In genomic region chr9:21172364-21172763, GRCm38 (mm10) we compare ENCODE assay signal across 21 mouse cellular contexts. TPM values are rescaled to one million over a fixed set of nuclear protein-coding genes. Genes with fewer than 3 reads are reported as not detected.
DNase-seq lines count a peak whose midpoint lies in the region; ATAC-seq and TF ChIP-seq lines count a peak whose summit lies in the region.
"Had no signal": no experiment of that assay in that cellular context is flagged by ENCODE, and none has a peak within 500 bp of the region (broad histone marks: within the 10 kb centered on the region; RNA-seq: fewer than 3 reads in every experiment).

No protein-coding gene starts in this region.

- no peaks in the 10 kb centered on the region for H3K36me3 ChIP-seq in thymus, adult 2 months (ENCODE audit: control insufficient read depth, insufficient read depth, low read length)
- H3K36me3 ChIP-seq in MEL (ENCODE audit: control insufficient read depth in 1 of 2, insufficient read depth in 2 of 2, low read length in 2 of 2): peaks cover 10 to 26% of the 10 kb centered on the region in 2 experiments; a peak in 3 of 4 replicates
- no peaks in the 10 kb centered on the region for H3K36me3 ChIP-seq in kidney, embryonic 15.5 days
- H3K36me3 ChIP-seq: embryonic facial prominence, embryonic 13.5 days; G1E; heart, embryonic 13.5 days; hindbrain, embryonic 15.5 days had no signal

- H3K9me3 ChIP-seq in MEL (replicated peaks; ENCODE audit: insufficient read depth, low read length): no peaks in the 10 kb centered on the region
- no peaks in the 10 kb centered on the region for H3K9me3 ChIP-seq in kidney, embryonic 15.5 days (replicated peaks)
- H3K9me3 ChIP-seq: embryonic facial prominence, embryonic 13.5 days; forebrain, embryonic 13.5 days; G1E; heart, embryonic 13.5 days; hindbrain, embryonic 15.5 days had no signal

- DNase-seq in thymus, adult 2 months: no peak
- DNase-seq in thymus, postnatal 36 days: no peak
- peak; percentile 83 for DNase-seq in MEL (ENCODE audit: low read depth, low spot score)
- no peak for DNase-seq in frontal cortex, adult 2 months (ENCODE audit: extremely low spot score in 1 of 2, low spot score in 1 of 2)
- DNase-seq in frontal cortex, postnatal 36 days (ENCODE audit: low spot score in 2 of 2): no peak
- DNase-seq: adrenal gland, adult 2 months; adrenal gland, postnatal 25 days; cerebellum, adult 18-20 months; cerebellum, adult 9-11 months; cerebellum, postnatal 36 days; forebrain, postnatal 0 days; gastrocnemius, postnatal 36 days; heart, adult 11 months; heart, postnatal 36 days had no signal

- WGBS in thymus, adult 2 months: 39% methylated on average over 6 of the region's 6 CpGs
- 63% methylated on average over 6 of the region's 6 CpGs for WGBS in kidney, embryonic 15.5 days

- H3K27me3 ChIP-seq in thymus, adult 2 months (ENCODE audit: control insufficient read depth, insufficient read depth, low read length): no peaks in the 10 kb centered on the region
- H3K27me3 ChIP-seq in MEL (ENCODE audit: control insufficient read depth in 1 of 2, insufficient read depth in 2 of 2, low read length in 2 of 2): no peaks in the 10 kb centered on the region
- H3K27me3 ChIP-seq in kidney, embryonic 15.5 days: no peaks in the 10 kb centered on the region
- H3K27me3 ChIP-seq: heart, embryonic 13.5 days had no signal

- TF ChIP-seq RAD21 in MEL (IDR thresholded peaks at IDR 0.05; ENCODE audit: low read depth, low read length): no peak

- no peak overlapping the region for H3K4me3 ChIP-seq in thymus, adult 2 months (ENCODE audit: control insufficient read depth, insufficient read depth, low read length)
- H3K4me3 ChIP-seq in MEL (ENCODE audit: control insufficient read depth in 1 of 2, insufficient read depth in 1 of 2, low read depth in 2 of 2, low read length in 2 of 2): no peak overlapping the region
- no peak overlapping the region for H3K4me3 ChIP-seq in kidney, embryonic 15.5 days (replicated peaks)
- H3K4me3 ChIP-seq: embryonic facial prominence, embryonic 13.5 days; forebrain, embryonic 13.5 days; heart, embryonic 13.5 days; hindbrain, embryonic 15.5 days had no signal

- no peak for TF ChIP-seq POLR2A in thymus, adult 2 months (IDR thresholded peaks at IDR 0.05; ENCODE audit: control insufficient read depth, extremely low read depth, insufficient read depth, low read length, poor library complexity)
- peak in 1 of 2 experiments; percentile 16; a peak in 1 of 4 replicates for TF ChIP-seq POLR2A in MEL (IDR thresholded peaks at IDR 0.05; ENCODE audit: control insufficient read depth in 1 of 2, insufficient read depth in 1 of 2, low read depth in 1 of 2, low read length in 2 of 2, poor library complexity in 1 of 2)

- H3K79me2 ChIP-seq in MEL (ENCODE audit: control insufficient read depth, insufficient read depth, low read length, poor library complexity): peaks cover 25% of the 10 kb centered on the region

- H3K4me1 ChIP-seq in thymus, adult 2 months (replicated peaks; ENCODE audit: control insufficient read depth, insufficient read depth, low read length): peaks cover 33% of the 10 kb centered on the region
- peaks cover 20 to 22% of the 10 kb centered on the region in 2 experiments for H3K4me1 ChIP-seq in MEL (ENCODE audit: control insufficient read depth in 1 of 2, insufficient read depth in 2 of 2, low read length in 2 of 2)
- peaks cover 19% of the 10 kb centered on the region for H3K4me1 ChIP-seq in kidney, embryonic 15.5 days

- peak overlapping the region; percentile 19 for H3K9ac ChIP-seq in MEL (ENCODE audit: control insufficient read depth, low read depth, low read length, poor library complexity, severe bottlenecking)
- no peak overlapping the region for H3K9ac ChIP-seq in kidney, embryonic 15.5 days
- H3K9ac ChIP-seq: embryonic facial prominence, embryonic 13.5 days; forebrain, embryonic 13.5 days; forebrain, postnatal 0 days; heart, embryonic 13.5 days; hindbrain, embryonic 15.5 days had no signal

- H3K4me2 ChIP-seq in kidney, embryonic 15.5 days: no peak overlapping the region
- H3K4me2 ChIP-seq: embryonic facial prominence, embryonic 13.5 days; forebrain, embryonic 13.5 days; heart, embryonic 13.5 days; hindbrain, embryonic 15.5 days had no signal

- H3K27ac ChIP-seq in thymus, adult 2 months (ENCODE audit: control insufficient read depth, insufficient read depth, low read length): peak overlapping the region; percentile 39; the same call in 1 of the 2 replicates
- peak overlapping the region; percentile 31 for H3K27ac ChIP-seq in MEL (ENCODE audit: control insufficient read depth, low read depth, low read length)
- H3K27ac ChIP-seq in kidney, embryonic 15.5 days: no peak overlapping the region
- H3K27ac ChIP-seq: embryonic facial prominence, embryonic 13.5 days; forebrain, embryonic 13.5 days; heart, embryonic 13.5 days; hindbrain, embryonic 15.5 days had no signal

- no peak for TF ChIP-seq CTCF in thymus, adult 2 months (IDR thresholded peaks at IDR 0.05; ENCODE audit: borderline replicate concordance, control insufficient read depth, extremely low read depth, insufficient read depth, low read length, poor library complexity)
- no peak for TF ChIP-seq CTCF in MEL (IDR thresholded peaks at IDR 0.05 in 2 of 3, conservative IDR thresholded peaks at IDR 0.05 in 1 of 3; ENCODE audit: control insufficient read depth in 1 of 3, insufficient read depth in 1 of 3, low read depth in 2 of 3, low read length in 3 of 3, poor library complexity in 1 of 3, severe bottlenecking in 1 of 3)

- ATAC-seq in inflammation-experienced regulatory T-cells, adult 6 months: peak; percentile 38
- no peak for ATAC-seq in kidney, embryonic 15.5 days (replicated peaks; ENCODE audit: low FRiP score)
- ATAC-seq: forebrain, embryonic 13.5 days; forebrain, postnatal 0 days had no signal

- TF ChIP-seq EP300 in MEL (IDR thresholded peaks at IDR 0.05; ENCODE audit: low read depth in 1 of 2, low read length in 2 of 2): no peak

TF ChIP-seq in MEL, 35 proteins besides CTCF, POLR2A, EP300 and RAD21:
- TF ChIP-seq TAL1 (IDR thresholded peaks at IDR 0.05; ENCODE audit: low read length): peak; percentile 2; the same call in 1 of the 2 replicates
- TF ChIP-seq CHD2 (IDR thresholded peaks at IDR 0.05; ENCODE audit: low read length): no peak
- TF ChIP-seq GATA1 (IDR thresholded peaks at IDR 0.05; ENCODE audit: low read depth, low read length): peak; percentile 88
- no peak for TF ChIP-seq USF2 (IDR thresholded peaks at IDR 0.05; ENCODE audit: borderline replicate concordance in 1 of 2, insufficient read depth in 1 of 2, low read depth in 1 of 2, low read length in 2 of 2)

RNA-seq across cellular contexts. Expression of gene Pde4a, which starts 6.8 kb away (rescaled TPM):
- 6.1 and 6.8 TPM in 2 replicates for polyA plus RNA-seq in thymus, adult 2 months (2012; rRNA removed)
- 13.8 and 16.6 TPM in 2 replicates for total RNA-seq in MEL (2012; rRNA removed)
- 10 to 100 TPM; 45.6 to 53.9 TPM for polyA plus RNA-seq in MEL (2012; ENCODE audit: insufficient read depth in 1 of 2, insufficient read length in 2 of 2, low read depth in 1 of 2, low replicate concordance in 2 of 2, missing spikeins in 1 of 2)
- polyA plus RNA-seq in inflammation-experienced regulatory T-cells, adult 6 months (2017; shearing (Covaris generic)): 1 to 10 TPM in 1 of 3 experiments, under 1 TPM in 2; 0.54 to 1.3 (median 0.82) TPM
- 95.2 and 96.2 TPM in 2 replicates for polyA plus RNA-seq in frontal cortex, adult 2 months (2012; rRNA removed)
- 12.6 and 12.7 TPM in 2 replicates for polyA plus RNA-seq in kidney, embryonic 15.5 days (2015; fragmentation: Nextera tagmentation; extraction: Ambion mirVana)

RNA-seq across cellular contexts. Expression of gene Cdc37, which starts 22.6 kb away (rescaled TPM):
- polyA plus RNA-seq in thymus, adult 2 months (2012; rRNA removed): 91.1 and 92.5 TPM in 2 replicates
- total RNA-seq in MEL (2012; rRNA removed): 751 and 779 TPM in 2 replicates
- 1,000 to 10,000 TPM in 1 of 2 experiments, 100 to 1,000 TPM in 1; 914 to 1,631 TPM for polyA plus RNA-seq in MEL (2012; ENCODE audit: insufficient read depth in 1 of 2, insufficient read length in 2 of 2, low read depth in 1 of 2, low replicate concordance in 2 of 2, missing spikeins in 1 of 2)
- 10 to 100 TPM; 84.2 to 97.0 (median 95.3) TPM for polyA plus RNA-seq in inflammation-experienced regulatory T-cells, adult 6 months (2017; shearing (Covaris generic))
- 175 and 217 TPM in 2 replicates for polyA plus RNA-seq in frontal cortex, adult 2 months (2012; rRNA removed)
- 332 and 351 TPM in 2 replicates for polyA plus RNA-seq in kidney, embryonic 15.5 days (2015; fragmentation: Nextera tagmentation; extraction: Ambion mirVana)

RNA-seq across cellular contexts. Expression of gene Tyk2, which starts 41.3 kb away (rescaled TPM):
- 50.7 and 51.1 TPM in 2 replicates for polyA plus RNA-seq in thymus, adult 2 months (2012; rRNA removed)
- 43.8 and 45.6 TPM in 2 replicates for total RNA-seq in MEL (2012; rRNA removed)
- polyA plus RNA-seq in MEL (2012; ENCODE audit: insufficient read depth in 1 of 2, insufficient read length in 2 of 2, low read depth in 1 of 2, low replicate concordance in 2 of 2, missing spikeins in 1 of 2): 10 to 100 TPM in 1 of 2 experiments, not detected in 1; 63.3 TPM
- polyA plus RNA-seq in inflammation-experienced regulatory T-cells, adult 6 months (2017; shearing (Covaris generic)): 10 to 100 TPM; 36.3 to 61.7 (median 57.7) TPM
- 16.5 and 19.1 TPM in 2 replicates for polyA plus RNA-seq in frontal cortex, adult 2 months (2012; rRNA removed)
- polyA plus RNA-seq in kidney, embryonic 15.5 days (2015; fragmentation: Nextera tagmentation; extraction: Ambion mirVana): 12.7 and 15.5 TPM in 2 replicates
